Mouse (Mus musculus) ovary, postnatal 14 days (tissue): Measurements from ENCODE around the gene Xlr3c.
"Not testable (repeated sequence)": the region's sequence is repeated elsewhere in the genome, so short reads cannot be mapped to it uniquely, and the experiment has no call there.

ENCODE experiments used
- DNase-seq: peaks from one replicate; pipeline ENCODE4 v3.0.0; 2022; ENCODE audit warnings: low spot score

Gene Xlr3c

GRCm38 (mm10) chrX:73265270-73265669 is at the start of gene Xlr3c:
Gene Xlr3c (minus strand): TSS chrX:73265390.
- not testable (repeated sequence) for DNase-seq

- DNase-seq, result peak; percentile 5
Observed at GRCm38 (mm10) chrX:73312522-73312921, 47.3 kb upstream of the Xlr3c start.

- not testable (repeated sequence) for DNase-seq
Observed at GRCm38 (mm10) chrX:73295745-73296144, 30.6 kb upstream of the Xlr3c start.

- not testable (repeated sequence) for DNase-seq
Observed at GRCm38 (mm10) chrX:73292876-73293275, 27.7 kb upstream of the Xlr3c start, which contains the start of the genes Xlr5a and Xlr5c. Gene Xlr5a (minus strand): TSS chrX:73292976. Gene Xlr5c (minus strand): TSS chrX:73292976.

GRCm38 (mm10) chrX:73262428-73262827 is 2.8 kb downstream of the Xlr3c start:
- DNase-seq, result not testable (repeated sequence)

GRCm38 (mm10) chrX:73242821-73243325 is 22.3 kb downstream of the Xlr3c start, which contains the start of gene Xlr4c:
Gene Xlr4c (minus strand): TSS chrX:73243130.
- DNase-seq, result not testable (repeated sequence)

GRCm38 (mm10) chrX:73229288-73229687 is 35.9 kb downstream of the Xlr3c start:
- DNase-seq, result no peak

- DNase-seq, result peak; percentile 13
Observed at GRCm38 (mm10) chrX:73228606-73229214, 36.5 kb downstream of the Xlr3c start.

- DNase-seq, result peak; percentile 32
Observed at GRCm38 (mm10) chrX:73227914-73228605, 37.1 kb downstream of the Xlr3c start, which contains the start of gene F8a. Gene F8a (plus strand): TSS chrX:73228291.

GRCm38 (mm10) chrX:73225365-73225764 is 39.8 kb downstream of the Xlr3c start:
- no peak for DNase-seq

- not testable (repeated sequence) for DNase-seq
Observed at GRCm38 (mm10) chrX:73213819-73214564, 51.2 kb downstream of the Xlr3c start, which contains the start of gene Xlr4b. Gene Xlr4b (plus strand): TSS chrX:73214333.
